Mouse (Mus musculus) forebrain, embryonic 14.5 days (tissue): ENCODE measurements around the gene Ipcef1. TPM values are rescaled to one million over a fixed set of nuclear protein-coding genes. Genes with fewer than 3 reads are reported as not detected.

Experiments
- ATAC-seq: fragments of 200-750 bp; cut with Nextera tagmentation; 2 replicates; pipeline ENCODE4 v1.8.0; 2017; ENCODE audit warnings: mild to moderate bottlenecking, moderate library complexity
- DNase-seq: peaks from one replicate; pipeline ENCODE4 v3.0.0-alpha.2; 2015; ENCODE audit warnings: low spot score
- H3K27ac ChIP-seq: fragments of 300-500 bp; sonication (generic); 2 replicates; pipeline ENCODE4 v1.5.1; 2014; ENCODE audit warnings: low read depth, mild to moderate bottlenecking, control low read depth, low read length, moderate library complexity
- H3K27me3 ChIP-seq: fragments of 300-500 bp; sonication (generic); replicated peaks from 2 replicates; pipeline ENCODE4 v1.6.1; 2014; ENCODE audit warnings: low read length, control low read depth, mixed read lengths; ENCODE audit not compliant: control insufficient read depth, insufficient read depth
- H3K36me3 ChIP-seq: fragments of 300-500 bp; sonication (generic); 2 replicates; pipeline ENCODE4 v1.6.1; 2014; ENCODE audit warnings: low read length, control low read depth; ENCODE audit not compliant: control insufficient read depth, insufficient read depth
- H3K4me1 ChIP-seq: fragments of 300-500 bp; sonication (generic); 2 replicates; pipeline ENCODE4 v1.6.1; 2014; ENCODE audit warnings: antibody characterized with exemption, low read length, control low read depth; ENCODE audit not compliant: control insufficient read depth, insufficient read depth
- H3K4me2 ChIP-seq: fragments of 300-500 bp; sonication (generic); 2 replicates; pipeline ENCODE4 v1.6.1; 2014; ENCODE audit warnings: mild to moderate bottlenecking, control low read depth, low read length
- H3K4me3 ChIP-seq: fragments of 300-500 bp; sonication (generic); 2 replicates; pipeline ENCODE4 v1.5.1; 2014; ENCODE audit warnings: low read depth, low read length, control low read depth
- H3K9ac ChIP-seq: fragments of 300-500 bp; sonication (generic); 2 replicates; pipeline ENCODE4 v1.6.1; 2014; ENCODE audit warnings: mild to moderate bottlenecking, low read length, control low read depth, moderate library complexity
- H3K9me3 ChIP-seq: fragments of 300-500 bp; sonication (generic); replicated peaks from 2 replicates; pipeline ENCODE4 v1.6.1; 2016; ENCODE audit warnings: low read length, control low read depth, mixed read lengths; ENCODE audit not compliant: control insufficient read depth
- whole genome bisulfite sequencing: fragments of 180-500 bp; shearing (Covaris S2); extraction: QIAGEN DNeasy Blood & Tissue Kit; methylation state at CpG from one replicate; pipeline ENCODE4 v1.1.7; 2014; 5-methylcytosine and 5-hydroxymethylcytosine counted together
- polyA plus RNA-seq: library from polyadenylated mRNA; unstranded; fragments of >200 nt; fragmentation: Nextera tagmentation; extraction: Ambion mirVana; gene quantifications from 2 replicates; pipeline ENCODE4 v1.2.1, GENCODE M21; 2014

The Ipcef1 gene
- polyA plus RNA-seq, 1 experiment from 2014 or later = 2.0 TPM

- WGBS = 87% methylated on average over 4 of the region's 4 CpGs
- no peaks in the 10 kb centered on the region for H3K36me3 ChIP-seq
- no peak for ATAC-seq
Observed at GRCm38 (mm10) chr10:6986246-6986645, 66.0 kb downstream of the Ipcef1 start.

GRCm38 (mm10) chr10:6983431-6983830 lies 68.8 kb downstream of the Ipcef1 start:
- no peaks in the 10 kb centered on the region for H3K27me3 ChIP-seq

More at GRCm38 (mm10) chr10:6986246-6986645, 66.0 kb downstream of the Ipcef1 start:
- Histone ChIP-seq H3K4me2 (no peak overlapping the region), H3K27ac (no peak overlapping the region), H3K9me3 (no peaks in the 10 kb centered on the region), H3K9ac (no peak overlapping the region), H3K27me3 (no peaks in the 10 kb centered on the region), H3K4me1 (no peaks in the 10 kb centered on the region), H3K4me3 (no peak overlapping the region)
- no peak for DNase-seq

GRCm38 (mm10) chr10:6982751-6983151 lies 69.5 kb downstream of the Ipcef1 start:
- no peak overlapping the region for H3K27ac ChIP-seq
- WGBS = 85% methylated on average over 2 of the region's 2 CpGs

More at GRCm38 (mm10) chr10:6983431-6983830, 68.8 kb downstream of the Ipcef1 start:
- no peak overlapping the region for H3K4me2 ChIP-seq
- ATAC-seq (no peak), DNase-seq (no peak)
- no peaks in the 10 kb centered on the region for H3K36me3 ChIP-seq
- no peaks in the 10 kb centered on the region for H3K9me3 ChIP-seq
- H3K9ac ChIP-seq = no peak overlapping the region
- peaks cover 7% of the 10 kb centered on the region; the same call in 1 of the 2 replicates for H3K4me1 ChIP-seq
- 90% methylated on average over 2 of the region's 2 CpGs for WGBS
- H3K4me3 ChIP-seq = no peak overlapping the region
- no peak overlapping the region for H3K27ac ChIP-seq

GRCm38 (mm10) chr10:6980236-6980635 lies 72.0 kb downstream of the Ipcef1 start:
- no peaks in the 10 kb centered on the region for H3K9me3 ChIP-seq
- peak; percentile 49; the same call in 1 of the 2 replicates for ATAC-seq
- H3K4me1 ChIP-seq = peaks cover 7% of the 10 kb centered on the region; the same call in 1 of the 2 replicates
- H3K9ac ChIP-seq = peak overlapping the region; percentile 57
- 3% methylated on average over 6 of the region's 6 CpGs for WGBS
- peak overlapping the region; percentile 46 for H3K4me2 ChIP-seq
- no peaks in the 10 kb centered on the region for H3K27me3 ChIP-seq
- no peaks in the 10 kb centered on the region for H3K36me3 ChIP-seq
- no peak overlapping the region for H3K27ac ChIP-seq
- peak; percentile 69 for DNase-seq
- H3K4me3 ChIP-seq = peak overlapping the region; percentile 15

More at GRCm38 (mm10) chr10:6982751-6983151, 69.5 kb downstream of the Ipcef1 start:
- H3K4me2 ChIP-seq = no peak overlapping the region
- no peaks in the 10 kb centered on the region for H3K9me3 ChIP-seq
- no peak overlapping the region for H3K9ac ChIP-seq
- no peaks in the 10 kb centered on the region for H3K27me3 ChIP-seq
- peaks cover 7% of the 10 kb centered on the region; the same call in 1 of the 2 replicates for H3K4me1 ChIP-seq
- DNase-seq = no peak
- ATAC-seq = no peak
- no peaks in the 10 kb centered on the region for H3K36me3 ChIP-seq
- no peak overlapping the region for H3K4me3 ChIP-seq

- ATAC-seq (peak; percentile 47), DNase-seq (peak; percentile 32)
- Histone ChIP-seq H3K4me3 (peak overlapping the region; percentile 15), H3K4me2 (peak overlapping the region; percentile 46), H3K27ac (no peak overlapping the region), H3K9me3 (no peaks in the 10 kb centered on the region), H3K36me3 (no peaks in the 10 kb centered on the region), H3K27me3 (no peaks in the 10 kb centered on the region), H3K4me1 (peaks cover 7% of the 10 kb centered on the region; the same call in 1 of the 2 replicates), H3K9ac (peak overlapping the region; percentile 57)
- 30% methylated on average over 8 of the region's 8 CpGs for WGBS
Observed at GRCm38 (mm10) chr10:6979789-6980188, 72.5 kb downstream of the Ipcef1 start.

GRCm38 (mm10) chr10:6979216-6979615 lies 73.1 kb downstream of the Ipcef1 start:
- H3K27ac ChIP-seq = peak overlapping the region; percentile 48
- H3K9me3 ChIP-seq = no peaks in the 10 kb centered on the region
- no peaks in the 10 kb centered on the region for H3K36me3 ChIP-seq
- WGBS = 44% methylated on average over 7 of the region's 7 CpGs
- H3K4me2 ChIP-seq = peak overlapping the region; percentile 46
- H3K9ac ChIP-seq = no peak overlapping the region
- H3K27me3 ChIP-seq = no peaks in the 10 kb centered on the region
- DNase-seq = peak; percentile 37
- peak overlapping the region; percentile 15; the same call in 1 of the 2 replicates for H3K4me3 ChIP-seq
- peak; percentile 57; the same call in 1 of the 2 replicates for ATAC-seq
- peaks cover 7% of the 10 kb centered on the region; the same call in 1 of the 2 replicates for H3K4me1 ChIP-seq

GRCm38 (mm10) chr10:6978733-6979132 lies 73.5 kb downstream of the Ipcef1 start:
- no peak overlapping the region for H3K27ac ChIP-seq
- H3K4me3 ChIP-seq = no peak overlapping the region
- no peaks in the 10 kb centered on the region for H3K27me3 ChIP-seq
- no peaks in the 10 kb centered on the region for H3K36me3 ChIP-seq
- H3K4me1 ChIP-seq = peaks cover 7% of the 10 kb centered on the region; the same call in 1 of the 2 replicates
- no peaks in the 10 kb centered on the region for H3K9me3 ChIP-seq
- ATAC-seq (no peak), DNase-seq (no peak)
- WGBS = 88% methylated on average over 1 of the region's 1 CpGs
- H3K9ac ChIP-seq = no peak overlapping the region
- H3K4me2 ChIP-seq = no peak overlapping the region

- H3K9ac ChIP-seq = no peak overlapping the region
- H3K27me3 ChIP-seq = no peaks in the 10 kb centered on the region
- H3K36me3 ChIP-seq = no peaks in the 10 kb centered on the region
- no peak overlapping the region for H3K4me3 ChIP-seq
- H3K9me3 ChIP-seq = no peaks in the 10 kb centered on the region
- ATAC-seq = no peak
- no peak overlapping the region for H3K27ac ChIP-seq
- H3K4me1 ChIP-seq = peaks cover 7% of the 10 kb centered on the region; the same call in 1 of the 2 replicates
- no peak for DNase-seq
- H3K4me2 ChIP-seq = no peak overlapping the region
- 68% methylated on average over 2 of the region's 2 CpGs for WGBS
Observed at GRCm38 (mm10) chr10:6977843-6978242, 74.4 kb downstream of the Ipcef1 start.

GRCm38 (mm10) chr10:6968334-6968733 lies 83.9 kb downstream of the Ipcef1 start:
- no peak for ATAC-seq
- no peak for DNase-seq
- WGBS = 79% methylated on average over 1 of the region's 1 CpGs
- H3K27ac ChIP-seq = no peak overlapping the region
- H3K9me3 ChIP-seq = no peaks in the 10 kb centered on the region
- H3K27me3 ChIP-seq = no peaks in the 10 kb centered on the region
- no peak overlapping the region for H3K9ac ChIP-seq
- no peaks in the 10 kb centered on the region for H3K36me3 ChIP-seq
- no peak overlapping the region for H3K4me2 ChIP-seq
- H3K4me3 ChIP-seq = no peak overlapping the region
- no peaks in the 10 kb centered on the region for H3K4me1 ChIP-seq
